Mouse (Mus musculus) midbrain, embryonic 16.5 days (tissue): ENCODE measurements at regions not wholly inside any gene's neighbourhood (a gene's known extent, or its start where the extent isn't known, plus 50 kb on each side); places are given as distances from the start of the nearest gene placed in this dataset.

Experiments
- ATAC-seq: fragments of 200-750 bp; cut with Nextera tagmentation; 2 replicates; pipeline ENCODE4 v1.8.0; 2017; ENCODE audit warnings: moderate TSS enrichment
- H3K27ac ChIP-seq: fragments of 300-500 bp; sonication (generic); 2 replicates; pipeline ENCODE4 v1.5.1; 2014; ENCODE audit warnings: mild to moderate bottlenecking, low read length, mixed read lengths
- H3K27me3 ChIP-seq: fragments of 300-500 bp; sonication (generic); 2 replicates; pipeline ENCODE4 v1.6.1; 2014; ENCODE audit warnings: low read depth, low read length, mixed read lengths; ENCODE audit not compliant: control insufficient read depth, insufficient read depth
- H3K36me3 ChIP-seq: fragments of 300-500 bp; sonication (generic); 2 replicates; pipeline ENCODE4 v1.6.1; 2014; ENCODE audit warnings: mild to moderate bottlenecking, low read length, moderate library complexity, mixed read lengths; ENCODE audit not compliant: control insufficient read depth, insufficient read depth
- H3K4me1 ChIP-seq: fragments of 300-500 bp; sonication (generic); 2 replicates; pipeline ENCODE4 v1.6.1; 2014; ENCODE audit warnings: mild to moderate bottlenecking, low read length, mixed read lengths; ENCODE audit not compliant: control insufficient read depth, insufficient read depth
- H3K4me2 ChIP-seq: fragments of 300-500 bp; sonication (generic); 2 replicates; pipeline ENCODE4 v1.6.1; 2014; ENCODE audit warnings: mild to moderate bottlenecking, low read length, mixed read lengths
- H3K4me3 ChIP-seq: fragments of 300-500 bp; sonication (generic); 2 replicates; pipeline ENCODE4 v1.5.1; 2014; ENCODE audit warnings: low read depth, mild to moderate bottlenecking, low read length, moderate library complexity, mixed read lengths
- H3K9ac ChIP-seq: fragments of 300-500 bp; sonication (generic); 2 replicates; pipeline ENCODE4 v1.6.1; 2014; ENCODE audit warnings: low read depth, low read length, mixed read lengths
- H3K9me3 ChIP-seq: fragments of 300-500 bp; sonication (generic); replicated peaks from 2 replicates; pipeline ENCODE4 v1.6.1; 2014; ENCODE audit warnings: mild to moderate bottlenecking, low read length, mixed read lengths; ENCODE audit not compliant: control insufficient read depth, poor library complexity, severe bottlenecking
- WGBS: fragments of 180-500 bp; shearing (Covaris S2); extraction: QIAGEN DNeasy Blood & Tissue Kit; methylation state at CpG from one replicate; pipeline ENCODE4 v1.1.7; 2014; 5-methylcytosine and 5-hydroxymethylcytosine counted together

DNA sequence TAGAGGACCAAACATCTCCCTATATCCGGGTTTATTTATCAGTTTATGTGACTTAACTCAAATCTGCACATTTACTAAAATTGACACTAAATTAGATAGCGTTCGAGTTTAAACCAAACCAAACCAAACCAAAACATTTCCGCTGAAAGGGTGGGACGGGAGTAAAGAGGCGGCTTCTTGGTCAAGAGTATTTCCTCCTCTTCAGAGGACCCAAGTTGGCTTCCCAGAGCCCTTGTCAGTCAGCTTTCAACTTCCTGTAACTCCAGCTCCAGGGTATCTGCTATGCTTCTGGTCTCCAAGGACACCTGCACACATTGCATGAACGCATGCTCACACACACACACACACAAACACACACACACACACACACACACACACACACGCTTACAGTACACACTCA lies 137.4 kb upstream of the Rap1b start:
- peaks cover 6% of the 10 kb centered on the region for H3K4me1 ChIP-seq
- H3K4me3 ChIP-seq = no peak overlapping the region
- no peak overlapping the region for H3K9ac ChIP-seq
- 79% methylated on average over 8 of the region's 8 CpGs for WGBS
- H3K27me3 ChIP-seq = no peaks in the 10 kb centered on the region
- ATAC-seq = no peak
- H3K27ac ChIP-seq = peak overlapping the region; percentile 54; the same call in 1 of the 2 replicates
- no peak overlapping the region for H3K4me2 ChIP-seq
- no peaks in the 10 kb centered on the region for H3K9me3 ChIP-seq
- no peaks in the 10 kb centered on the region for H3K36me3 ChIP-seq

DNA sequence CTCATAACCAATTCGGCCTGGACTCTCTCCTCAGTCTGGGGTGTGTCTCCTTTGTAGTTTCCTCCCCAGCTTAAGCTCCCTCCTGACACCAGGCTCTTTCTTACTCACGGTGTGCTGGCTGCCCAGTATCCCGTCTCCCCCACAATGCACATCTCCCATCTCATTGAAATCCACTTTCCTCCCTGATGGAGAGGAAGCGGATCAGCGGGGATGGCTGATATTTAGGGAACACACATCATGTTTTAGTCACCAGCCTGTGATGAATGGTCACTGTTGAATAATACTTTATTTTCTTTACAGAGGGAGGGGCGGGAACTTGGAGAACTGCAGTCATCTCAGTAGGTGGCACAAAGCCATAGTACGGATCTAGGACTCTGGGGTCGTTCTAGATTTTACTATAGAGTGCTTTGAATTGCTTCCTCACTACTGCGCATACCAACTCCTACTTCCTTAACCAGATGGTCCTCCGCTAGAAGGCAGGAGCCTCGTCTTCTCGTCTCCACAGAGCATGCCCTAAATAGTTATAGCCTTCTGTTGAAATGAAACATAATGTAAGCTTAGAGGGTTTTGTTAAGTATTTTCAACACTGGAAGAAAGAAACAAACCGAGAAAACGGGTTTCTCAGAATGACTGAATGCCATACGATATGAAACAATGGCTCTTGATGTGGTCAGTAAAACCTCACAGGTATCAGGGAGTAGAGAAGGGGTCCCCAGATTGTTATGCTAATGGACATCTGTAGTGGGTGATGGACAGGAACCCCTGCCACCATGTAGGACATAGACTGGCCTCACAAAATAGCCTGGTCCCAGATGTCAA lies 139.2 kb upstream of the Rap1b start:
- Histone ChIP-seq H3K9me3 (no peaks in the 10 kb centered on the region), H3K27ac (no peak overlapping the region), H3K4me3 (no peak overlapping the region), H3K9ac (no peak overlapping the region), H3K36me3 (no peaks in the 10 kb centered on the region), H3K27me3 (no peaks in the 10 kb centered on the region), H3K4me2 (no peak overlapping the region), H3K4me1 (peaks cover 6% of the 10 kb centered on the region)
- 79% methylated on average over 15 of the region's 15 CpGs for WGBS
- no peak for ATAC-seq

DNA sequence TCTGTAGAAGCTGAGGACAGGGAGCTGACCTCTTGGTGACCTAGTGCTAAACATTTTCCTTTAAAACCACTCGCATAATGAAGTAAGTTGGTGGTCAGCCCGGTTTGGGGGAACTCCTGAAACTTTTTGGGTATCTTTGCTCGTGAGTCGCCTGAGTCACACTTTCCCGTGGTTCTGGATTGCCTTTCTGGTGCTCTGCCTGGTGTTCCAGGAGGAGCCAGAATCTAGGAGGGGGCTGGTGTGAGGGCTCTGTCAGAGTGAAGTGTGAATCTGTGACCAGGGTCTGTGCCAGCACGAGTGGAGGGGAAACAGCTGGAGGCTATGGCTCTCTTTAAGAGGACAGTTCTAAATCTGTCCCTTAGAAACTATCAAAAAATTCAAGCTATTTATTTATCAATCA lies 141.8 kb upstream of the Rap1b start:
- no peak overlapping the region for H3K27ac ChIP-seq
- ATAC-seq = no peak
- no peak overlapping the region for H3K4me3 ChIP-seq
- H3K9me3 ChIP-seq = no peaks in the 10 kb centered on the region
- H3K4me2 ChIP-seq = no peak overlapping the region
- no peaks in the 10 kb centered on the region for H3K27me3 ChIP-seq
- no peaks in the 10 kb centered on the region for H3K36me3 ChIP-seq
- peaks cover 4% of the 10 kb centered on the region for H3K4me1 ChIP-seq
- H3K9ac ChIP-seq = no peak overlapping the region
- 79% methylated on average over 6 of the region's 6 CpGs for WGBS

DNA sequence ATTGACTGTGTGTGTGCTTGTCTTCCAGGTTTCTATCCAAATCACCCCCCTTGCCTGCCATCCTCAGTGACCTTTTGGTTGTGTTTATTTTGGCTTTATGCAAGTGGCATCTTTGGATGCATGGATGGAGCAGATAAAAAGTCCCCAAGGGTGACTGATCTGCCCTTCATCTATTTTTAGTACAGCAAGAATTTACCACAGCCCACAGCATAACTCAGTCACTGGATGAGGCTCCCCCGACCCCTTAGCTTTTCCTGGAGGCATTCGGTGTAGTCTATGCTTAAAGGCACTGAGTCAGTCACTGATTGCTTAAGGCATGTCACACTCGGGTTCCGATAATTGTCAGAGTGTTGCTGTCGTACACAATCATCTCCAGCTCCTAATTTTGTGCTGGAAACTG lies 142.2 kb upstream of the Rap1b start:
- H3K36me3 ChIP-seq = no peaks in the 10 kb centered on the region
- H3K27me3 ChIP-seq = no peaks in the 10 kb centered on the region
- no peak for ATAC-seq
- H3K27ac ChIP-seq = no peak overlapping the region
- H3K9ac ChIP-seq = no peak overlapping the region
- H3K4me2 ChIP-seq = no peak overlapping the region
- H3K4me1 ChIP-seq = no peaks in the 10 kb centered on the region
- H3K4me3 ChIP-seq = no peak overlapping the region
- H3K9me3 ChIP-seq = no peaks in the 10 kb centered on the region
- 76% methylated on average over 5 of the region's 5 CpGs for WGBS

DNA sequence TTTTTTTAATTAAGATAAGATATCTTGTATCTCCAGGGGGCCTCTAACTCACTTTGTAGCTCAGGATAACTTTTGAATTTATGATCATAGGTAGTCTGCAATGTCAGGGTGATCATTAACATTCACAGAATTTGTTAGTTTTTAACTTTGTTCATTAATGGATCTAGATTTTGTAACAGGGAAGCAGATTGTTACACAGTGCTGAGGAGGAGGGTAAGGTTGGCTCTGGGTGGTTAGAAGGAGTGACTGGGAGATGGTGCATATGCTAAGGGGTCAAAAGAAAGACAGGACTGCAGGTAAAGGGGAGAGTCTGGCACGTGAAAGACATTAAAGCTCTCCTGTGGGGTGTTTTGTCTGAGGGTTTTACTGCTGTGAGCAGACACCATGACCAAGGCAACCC lies 145.3 kb upstream of the Rap1b start:
- no peaks in the 10 kb centered on the region for H3K36me3 ChIP-seq
- WGBS = 71% methylated on average over 1 of the region's 1 CpGs
- no peaks in the 10 kb centered on the region for H3K9me3 ChIP-seq
- H3K9ac ChIP-seq = no peak overlapping the region
- no peak overlapping the region for H3K27ac ChIP-seq
- no peak overlapping the region for H3K4me2 ChIP-seq
- H3K4me3 ChIP-seq = no peak overlapping the region
- no peaks in the 10 kb centered on the region for H3K27me3 ChIP-seq
- H3K4me1 ChIP-seq = peaks cover 7% of the 10 kb centered on the region; the same call in 1 of the 2 replicates
- no peak for ATAC-seq

DNA sequence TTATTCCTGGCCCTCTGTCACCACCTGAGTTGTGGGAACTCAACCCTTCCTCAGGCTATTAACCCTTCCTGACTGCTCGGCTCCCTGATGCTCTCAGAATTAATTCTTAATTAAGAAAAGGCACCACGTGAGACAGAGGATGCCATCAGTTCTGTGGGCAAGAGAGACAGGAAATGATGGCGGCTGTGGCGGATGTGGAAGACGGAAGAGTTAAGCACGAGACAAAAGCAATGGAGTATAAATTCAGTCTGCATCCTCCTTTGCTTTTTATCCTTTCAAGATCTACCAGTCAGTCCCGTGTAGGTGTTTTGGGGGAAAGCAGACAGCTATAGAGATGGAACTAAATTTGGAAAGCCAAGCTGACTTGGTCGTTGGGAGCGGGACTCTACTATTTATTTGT lies 146.5 kb upstream of the Rap1b start:
- H3K36me3 ChIP-seq = no peaks in the 10 kb centered on the region
- ATAC-seq = no peak
- no peaks in the 10 kb centered on the region for H3K9me3 ChIP-seq
- no peaks in the 10 kb centered on the region for H3K27me3 ChIP-seq
- no peak overlapping the region for H3K4me3 ChIP-seq
- H3K4me1 ChIP-seq = peaks cover 7% of the 10 kb centered on the region; the same call in 1 of the 2 replicates
- no peak overlapping the region for H3K9ac ChIP-seq
- H3K27ac ChIP-seq = no peak overlapping the region
- no peak overlapping the region for H3K4me2 ChIP-seq
- 80% methylated on average over 9 of the region's 9 CpGs for WGBS

DNA sequence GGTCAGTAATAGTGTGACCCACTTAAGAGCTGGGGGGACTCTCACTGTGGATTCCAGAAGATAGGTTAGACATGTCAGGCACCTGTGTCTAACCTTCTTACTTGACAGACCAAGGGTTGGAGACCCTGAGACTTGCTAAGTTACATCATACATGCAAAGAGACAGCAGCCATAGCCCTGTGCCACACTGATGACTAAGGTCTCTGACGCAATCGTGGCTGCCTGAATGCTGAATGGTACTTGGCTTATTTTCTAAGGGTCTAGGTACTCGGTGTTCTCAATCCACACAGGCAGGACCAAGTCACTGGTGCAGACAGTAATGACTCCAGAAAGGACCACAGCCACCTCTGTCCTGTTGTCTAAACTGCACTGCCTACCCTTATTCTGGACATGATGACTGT lies 147.8 kb upstream of the Mdm1 start:
- Histone ChIP-seq H3K9me3 (no peaks in the 10 kb centered on the region), H3K27ac (no peak overlapping the region), H3K4me1 (peaks cover 7% of the 10 kb centered on the region; the same call in 1 of the 2 replicates), H3K36me3 (no peaks in the 10 kb centered on the region), H3K9ac (no peak overlapping the region), H3K27me3 (no peaks in the 10 kb centered on the region), H3K4me3 (no peak overlapping the region), H3K4me2 (no peak overlapping the region)
- 89% methylated on average over 3 of the region's 3 CpGs for WGBS
- ATAC-seq = no peak

DNA sequence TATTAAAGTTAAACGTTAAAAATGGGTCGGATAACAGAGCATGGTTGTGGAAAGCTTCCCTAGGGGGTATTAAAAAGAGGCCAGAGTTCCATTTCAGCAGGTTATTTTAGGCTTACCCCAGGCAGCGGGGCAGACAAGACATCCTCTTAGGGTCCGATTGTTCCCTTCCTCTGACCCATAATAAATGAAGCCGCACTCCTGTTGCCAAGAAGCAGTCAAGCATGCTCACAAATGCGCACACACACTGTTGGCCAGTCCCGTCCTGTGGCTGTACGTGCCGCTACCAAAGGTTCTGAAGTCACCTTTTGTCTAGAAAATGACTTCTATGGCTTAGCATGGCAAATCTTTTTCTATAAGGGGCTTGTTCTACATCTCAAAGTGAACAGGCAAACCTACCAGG lies 146.8 kb upstream of the Mdm1 start:
- no peaks in the 10 kb centered on the region for H3K27me3 ChIP-seq
- no peak for ATAC-seq
- H3K27ac ChIP-seq = no peak overlapping the region
- no peak overlapping the region for H3K9ac ChIP-seq
- WGBS = 14% methylated on average over 9 of the region's 9 CpGs
- no peak overlapping the region for H3K4me3 ChIP-seq
- H3K9me3 ChIP-seq = no peaks in the 10 kb centered on the region
- no peaks in the 10 kb centered on the region for H3K36me3 ChIP-seq
- H3K4me1 ChIP-seq = peaks cover 7% of the 10 kb centered on the region; the same call in 1 of the 2 replicates
- peak overlapping the region; percentile 23 for H3K4me2 ChIP-seq

DNA sequence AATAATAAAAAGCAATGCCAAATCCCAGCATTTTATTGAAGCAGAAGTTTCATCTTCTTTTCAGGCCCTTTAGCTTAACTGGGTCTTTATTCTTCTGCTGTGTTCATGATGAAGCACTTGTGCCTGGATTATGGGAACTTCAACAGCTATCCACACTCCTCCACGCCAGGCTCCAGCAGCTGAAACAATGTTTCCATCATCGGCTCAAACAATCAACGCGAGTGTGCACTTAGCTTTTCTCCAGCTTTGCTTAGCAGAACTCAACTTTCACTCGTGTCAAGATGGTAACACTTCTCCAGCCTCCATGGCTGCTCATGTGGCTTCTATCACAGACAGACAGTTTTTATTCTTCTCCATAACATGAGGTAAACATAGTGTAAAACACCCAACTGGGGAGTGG lies 143.8 kb upstream of the Mdm1 start:
- peaks cover 7% of the 10 kb centered on the region; the same call in 1 of the 2 replicates for H3K4me1 ChIP-seq
- H3K27ac ChIP-seq = no peak overlapping the region
- H3K9me3 ChIP-seq = no peaks in the 10 kb centered on the region
- no peak overlapping the region for H3K4me3 ChIP-seq
- no peak overlapping the region for H3K4me2 ChIP-seq
- no peak overlapping the region for H3K9ac ChIP-seq
- WGBS = 79% methylated on average over 5 of the region's 5 CpGs
- no peak for ATAC-seq
- H3K27me3 ChIP-seq = no peaks in the 10 kb centered on the region
- no peaks in the 10 kb centered on the region for H3K36me3 ChIP-seq
